ENCODE assay signal across 8 mouse cellular contexts in genomic region chr7:84409241-84409895, GRCm38 (mm10). TPM values are rescaled to one million over a fixed set of nuclear protein-coding genes. Genes with fewer than 3 reads are reported as not detected.
A peak's percentile ranks its signal among the peaks of the same experiment; 100 is the strongest.
DNase-seq lines count a peak whose midpoint lies in the region; ATAC-seq and TF ChIP-seq lines count a peak whose summit lies in the region.

No protein-coding gene starts in this region.

- no peak for TF ChIP-seq EP300 in liver, postnatal 0 days (IDR thresholded peaks at IDR 0.05; ENCODE audit: low read depth)

- DNase-seq in ovary, adult 18-20 months (ENCODE audit: low spot score) = peak; percentile 12
- no peak for DNase-seq in ovary, postnatal 36 days (ENCODE audit: low spot score)
- DNase-seq in kidney, postnatal 36 days = peak; percentile 40 to 60
- DNase-seq in liver, postnatal 0 days = peak; percentile 14
- DNase-seq in right cerebral cortex, postnatal 10 days (ENCODE audit: low spot score in 2 of 2) = peak; percentile 64 to 71
- DNase-seq in spleen, postnatal 4 days (ENCODE audit: low spot score in 2 of 2) = no peak

- H3K9me3 ChIP-seq in heart, embryonic 16.5 days (replicated peaks; ENCODE audit: control insufficient read depth, low read length) = no peaks in the 10 kb centered on the region
- H3K9me3 ChIP-seq in liver, postnatal 0 days (ENCODE audit: low read length) = no peaks in the 10 kb centered on the region

- H3K4me1 ChIP-seq in cortical plate, adult 2 months (ENCODE audit: control insufficient read depth, insufficient read depth, low read length) = peaks cover 7% of the 10 kb centered on the region
- peaks cover 8% of the 10 kb centered on the region; the same call in 1 of the 2 replicates for H3K4me1 ChIP-seq in heart, embryonic 16.5 days (ENCODE audit: control insufficient read depth, insufficient read depth, low read length)
- peaks cover 3% of the 10 kb centered on the region for H3K4me1 ChIP-seq in liver, postnatal 0 days (ENCODE audit: insufficient read depth)

- no peaks in the 10 kb centered on the region for H3K36me3 ChIP-seq in heart, embryonic 16.5 days (ENCODE audit: control insufficient read depth, insufficient read depth)
- no peaks in the 10 kb centered on the region for H3K36me3 ChIP-seq in liver, postnatal 0 days (replicated peaks; ENCODE audit: insufficient read depth, low read length)

- no peak for TF ChIP-seq CTCF in cortical plate, adult 2 months (IDR thresholded peaks at IDR 0.05; ENCODE audit: extremely low read depth, insufficient read depth, low read length)
- no peak for TF ChIP-seq CTCF in liver, postnatal 0 days (IDR thresholded peaks at IDR 0.05; ENCODE audit: low read depth)

- 2% methylated on average over 38 of the region's 39 CpGs for whole genome bisulfite sequencing in heart, embryonic 16.5 days
- WGBS in liver, postnatal 0 days (ENCODE audit: insufficient replicate concordance) = 5% methylated on average over 39 of the region's 39 CpGs

- H3K4me2 ChIP-seq in heart, embryonic 16.5 days (ENCODE audit: low read depth, low read length) = peak overlapping the region; percentile 82
- H3K4me2 ChIP-seq in liver, postnatal 0 days (ENCODE audit: low read depth, low read length) = peak overlapping the region; percentile 59

- H3K4me3 ChIP-seq in cortical plate, adult 2 months (ENCODE audit: insufficient read depth, low read length) = peak overlapping the region; percentile 52
- H3K4me3 ChIP-seq in heart, embryonic 16.5 days (ENCODE audit: low read length) = peak overlapping the region; percentile 61
- peak overlapping the region; percentile 37 for H3K4me3 ChIP-seq in liver, postnatal 0 days (ENCODE audit: low read depth, low read length)

- peaks cover 34% of the 10 kb centered on the region for H3K27me3 ChIP-seq in heart, embryonic 16.5 days (ENCODE audit: control insufficient read depth, insufficient read depth, low read length)
- peaks cover 40% of the 10 kb centered on the region for H3K27me3 ChIP-seq in liver, postnatal 0 days (ENCODE audit: insufficient read depth, low read length)

- peak overlapping the region; percentile 62 for H3K9ac ChIP-seq in heart, embryonic 16.5 days (ENCODE audit: low read length)
- no peak overlapping the region for H3K9ac ChIP-seq in liver, postnatal 0 days (replicated peaks)

- peak overlapping the region; percentile 80 for H3K27ac ChIP-seq in cortical plate, adult 2 months (ENCODE audit: insufficient read depth, low read length)
- no peak overlapping the region for H3K27ac ChIP-seq in heart, embryonic 16.5 days (ENCODE audit: low read length)
- no peak overlapping the region for H3K27ac ChIP-seq in liver, postnatal 0 days (ENCODE audit: low read depth)

- TF ChIP-seq POLR2A in cortical plate, adult 2 months (IDR thresholded peaks at IDR 0.05; ENCODE audit: extremely low read depth, insufficient read depth, low read length) = no peak

- ATAC-seq in heart, embryonic 16.5 days (replicated peaks; ENCODE audit: extremely low read depth, insufficient read depth, low FRiP score) = peak; percentile 64
- ATAC-seq in liver, postnatal 0 days = no peak

RNA-seq across cellular contexts. Expression of gene Arnt2, which starts 0.6 kb away (rescaled TPM):
- 172 and 190 TPM in 2 replicates for polyA plus RNA-seq in cortical plate, adult 2 months (2012; rRNA removed)
- 1.2 and 2.5 TPM in 2 replicates for polyA plus RNA-seq in heart, embryonic 16.5 days (2015; fragmentation: Nextera tagmentation; extraction: Ambion mirVana)
- polyA plus RNA-seq in liver, postnatal 0 days (2015; fragmentation: Nextera tagmentation; extraction: Ambion mirVana) = 0.17 TPM in 1 of 2 replicates, not detected in the other

Comparison
In these comparisons a context has a peak if more than half of its experiments do, and no peak if none do; other contexts are left out.
1. DNase-seq: peak in ovary, adult 18-20 months (single experiment), kidney, postnatal 36 days (2 of 2), liver, postnatal 0 days (single experiment) and right cerebral cortex, postnatal 10 days (2 of 2); none in ovary, postnatal 36 days (single experiment) and spleen, postnatal 4 days (0 of 2).
2. RNA of gene Arnt2, which starts 0.6 kb away (polyA plus RNA-seq): 172 to 190 TPM in cortical plate, adult 2 months; 1.2 to 2.5 TPM in heart, embryonic 16.5 days and 0.17 TPM in liver, postnatal 0 days; every median in the first group is over 10 times any median in the second.
3. Peak in every context shown above with its lines, with median percentiles within 50 percentile points of each other: H3K4me3 ChIP-seq.